Mouse (Mus musculus) hindbrain, postnatal 0 days (tissue): ENCODE data around the gene Tapbp. TPM values are rescaled to one million over a fixed set of nuclear protein-coding genes. Genes with fewer than 3 reads are reported as not detected.
A peak's percentile ranks its signal among the peaks of the same experiment; 100 is the strongest.
"Not testable (repeated sequence)": the region's sequence is repeated elsewhere in the genome, so short reads cannot be mapped to it uniquely, and the experiment has no call there.

Experiments used
- ATAC-seq: fragments of 200-750 bp; cut with Nextera tagmentation; 2 replicates; pipeline ENCODE4 v1.8.0; 2017; ENCODE audit warnings: mild to moderate bottlenecking, moderate TSS enrichment, moderate library complexity
- DNase-seq: peaks from one replicate; pipeline ENCODE4 v3.0.0-alpha.2; 2015; ENCODE audit warnings: low spot score
- H3K27ac ChIP-seq: fragments of 300-500 bp; sonication (generic); 2 replicates; pipeline ENCODE4 v1.5.1; 2014; ENCODE audit warnings: mild to moderate bottlenecking
- H3K27me3 ChIP-seq: fragments of 300-500 bp; sonication (generic); 2 replicates; pipeline ENCODE4 v1.6.1; 2014; ENCODE audit warnings: low read length, mixed read lengths; ENCODE audit not compliant: insufficient read depth
- H3K36me3 ChIP-seq: fragments of 300-500 bp; sonication (generic); 2 replicates; pipeline ENCODE4 v1.6.1; 2014; ENCODE audit warnings: low read length, mixed read lengths; ENCODE audit not compliant: insufficient read depth
- H3K4me1 ChIP-seq: fragments of 300-500 bp; sonication (generic); 2 replicates; pipeline ENCODE4 v1.6.1; 2014; ENCODE audit warnings: antibody characterized with exemption, low read length, mixed read lengths; ENCODE audit not compliant: insufficient read depth
- H3K4me2 ChIP-seq: fragments of 300-500 bp; sonication (generic); 2 replicates; pipeline ENCODE4 v1.6.1; 2014; ENCODE audit warnings: low read depth, mild to moderate bottlenecking, low read length, moderate library complexity, mixed read lengths
- H3K4me3 ChIP-seq: fragments of 300-500 bp; sonication (generic); 2 replicates; pipeline ENCODE4 v1.5.1; 2014; ENCODE audit warnings: low read length
- H3K9ac ChIP-seq: fragments of 300-500 bp; sonication (generic); replicated peaks from 2 replicates; pipeline ENCODE4 v1.6.1; 2014; ENCODE audit warnings: mild to moderate bottlenecking, low read length, moderate library complexity, mixed read lengths
- H3K9me3 ChIP-seq: fragments of 300-500 bp; sonication (generic); 2 replicates; pipeline ENCODE4 v1.6.1; 2016; ENCODE audit warnings: low read length, mixed read lengths
- CTCF ChIP-seq: IDR thresholded peaks from 2 replicates; pipeline ENCODE4 v1.5.1; 2016; ENCODE audit warnings: antibody characterized with exemption, control low read depth, low read depth
- WGBS: fragments of 180-500 bp; shearing (Covaris S2); extraction: QIAGEN DNeasy Blood & Tissue Kit; methylation state at CpG from one replicate; pipeline ENCODE4 v1.1.7; 2014; 5-methylcytosine and 5-hydroxymethylcytosine counted together
- polyA plus RNA-seq: library from polyadenylated mRNA; unstranded; fragments of >200 nt; fragmentation: Nextera tagmentation; extraction: Ambion mirVana; gene quantifications from 2 replicates; pipeline ENCODE4 v1.2.1, GENCODE M21; 2015
- total RNA-seq: library from RNA; depleted of rRNA; stranded (reverse); fragments of >200 nt; gene quantifications from 2 replicates; pipeline ENCODE4 v1.2.3, GENCODE M21; 2014; rRNA removed

The Tapbp gene
- 41.5 and 61.8 TPM in 2 replicates for total RNA-seq
- polyA plus RNA-seq, result 39.1 and 40.2 TPM in 2 replicates

DNA sequence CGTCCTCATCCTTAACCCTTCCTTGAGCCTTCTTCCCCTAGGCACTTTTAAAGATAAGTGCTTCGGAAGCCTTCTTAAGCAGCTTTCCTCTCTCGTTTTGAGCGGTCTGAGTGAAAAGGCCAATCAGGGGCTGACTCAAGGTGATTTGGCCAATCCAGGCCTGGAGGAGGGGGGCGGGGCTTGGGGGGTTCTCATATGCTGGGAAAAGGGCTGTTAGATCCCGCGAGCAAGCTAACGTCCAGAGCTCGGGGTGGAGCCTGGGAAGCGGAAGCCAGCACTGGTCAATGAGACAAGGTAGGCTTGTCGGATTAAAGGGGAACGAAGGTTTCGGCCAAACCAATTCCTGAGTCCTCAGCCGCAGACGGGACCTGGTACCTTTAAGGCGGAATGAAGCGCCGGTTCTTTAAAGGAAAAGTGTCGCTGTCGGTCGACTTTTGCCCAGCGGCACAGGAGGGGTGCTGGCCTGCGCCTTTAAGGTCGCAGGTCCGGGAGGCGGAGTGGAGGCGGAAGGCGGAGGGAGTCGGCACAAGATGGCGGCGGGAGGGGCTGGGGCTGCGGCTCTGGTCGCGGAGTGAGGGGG lies at the start of gene Tapbp, which contains the start of gene Zbtb22:
Tapbp (plus strand) TSS at position 229 of the 580 bp plus-strand sequence.
Zbtb22 (plus strand) TSS at position 234 of the 580 bp plus-strand sequence.
- no peaks in the 10 kb centered on the region for H3K9me3 ChIP-seq
- peak; percentile 98 for DNase-seq
- H3K36me3 ChIP-seq, result peaks cover 30% of the 10 kb centered on the region
- no peak for TF ChIP-seq CTCF
- peak; percentile 94 for ATAC-seq
- peak within 1 kb of the TSS; percentile 58 for H3K9ac ChIP-seq
- peak within 1 kb of the TSS; percentile 58 for H3K4me3 ChIP-seq
- no peaks in the 10 kb centered on the region for H3K27me3 ChIP-seq
- H3K27ac ChIP-seq, result peak within 1 kb of the TSS; percentile 69
- WGBS, result under 1% methylated on average over 31 of the region's 34 CpGs
- H3K4me2 ChIP-seq, result peak within 1 kb of the TSS; percentile 76
- 0 out of 2 replicates have a peak, but pooled peaks cover 5% of the 10 kb centered on the region for H3K4me1 ChIP-seq

GRCm38 (mm10) chr17:33873537-33873936 lies 42.2 kb upstream of the Tapbp start, which contains the start of gene Gm7029:
Gm7029 (plus strand) TSS chr17:33873837.
- not testable (repeated sequence) for H3K27ac ChIP-seq, H3K27me3 ChIP-seq, H3K4me3 ChIP-seq, H3K36me3 ChIP-seq, H3K4me2 ChIP-seq, H3K9ac ChIP-seq, H3K4me1 ChIP-seq, H3K9me3 ChIP-seq, ATAC-seq, DNase-seq
- 67% methylated on average over 3 of the region's 12 CpGs for WGBS

- Histone ChIP-seq H3K4me3 (no peak overlapping the region), H3K4me2 (no peak overlapping the region), H3K9me3 (no peaks in the 10 kb centered on the region), H3K4me1 (no peaks in the 10 kb centered on the region), H3K9ac (no peak overlapping the region), H3K27me3 (no peaks in the 10 kb centered on the region), H3K27ac (no peak overlapping the region), H3K36me3 (no peaks in the 10 kb centered on the region)
- DNase-seq (no peak), ATAC-seq (no peak)
- WGBS, result 88% methylated on average over 11 of the region's 11 CpGs
- no peak for TF ChIP-seq CTCF
Measured at GRCm38 (mm10) chr17:33874411-33874810, 41.3 kb upstream of the Tapbp start.

GRCm38 (mm10) chr17:33875797-33876196 lies 39.9 kb upstream of the Tapbp start:
- TF ChIP-seq CTCF, result peak; percentile 15; the same call in 1 of the 2 replicates
- DNase-seq, H3K9me3 ChIP-seq, H3K4me2 ChIP-seq, H3K4me1 ChIP-seq, H3K36me3 ChIP-seq, H3K4me3 ChIP-seq, H3K9ac ChIP-seq, ATAC-seq, H3K27ac ChIP-seq, H3K27me3 ChIP-seq: not testable (repeated sequence)
- 79% methylated on average over 5 of the region's 5 CpGs for WGBS

DNA sequence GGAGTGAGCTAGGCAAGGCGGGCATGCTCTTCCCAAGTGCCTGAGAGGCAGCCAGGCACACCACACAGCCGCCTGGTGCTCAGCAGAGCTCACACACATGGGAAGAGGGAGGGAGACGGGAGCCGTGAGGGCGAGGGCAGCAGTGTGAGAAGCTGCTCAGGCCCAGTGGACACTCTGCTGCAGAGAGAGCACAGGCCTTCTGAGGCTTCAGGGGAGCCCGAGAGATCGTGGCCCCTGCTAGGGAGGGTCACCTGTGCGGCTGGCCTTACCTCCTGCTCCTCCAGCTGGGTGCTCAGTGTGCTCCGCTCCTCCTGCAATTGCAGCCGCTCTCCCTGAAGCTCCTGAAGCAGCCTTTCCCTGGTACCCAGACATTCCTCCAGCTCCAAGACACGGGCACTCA lies 31.4 kb upstream of the Tapbp start:
- not testable (repeated sequence) for H3K36me3 ChIP-seq, DNase-seq, H3K9me3 ChIP-seq, H3K9ac ChIP-seq, H3K27me3 ChIP-seq, H3K4me3 ChIP-seq, H3K4me1 ChIP-seq, H3K27ac ChIP-seq, ATAC-seq, H3K4me2 ChIP-seq
- 93% methylated on average over 8 of the region's 11 CpGs for WGBS

GRCm38 (mm10) chr17:33887802-33888201 lies 27.9 kb upstream of the Tapbp start:
- ATAC-seq, H3K27ac ChIP-seq, H3K9ac ChIP-seq, DNase-seq, H3K4me3 ChIP-seq, H3K4me2 ChIP-seq, H3K4me1 ChIP-seq, H3K36me3 ChIP-seq, H3K27me3 ChIP-seq, H3K9me3 ChIP-seq: not testable (repeated sequence)
- WGBS, result 85% methylated on average over 2 of the region's 2 CpGs

DNA sequence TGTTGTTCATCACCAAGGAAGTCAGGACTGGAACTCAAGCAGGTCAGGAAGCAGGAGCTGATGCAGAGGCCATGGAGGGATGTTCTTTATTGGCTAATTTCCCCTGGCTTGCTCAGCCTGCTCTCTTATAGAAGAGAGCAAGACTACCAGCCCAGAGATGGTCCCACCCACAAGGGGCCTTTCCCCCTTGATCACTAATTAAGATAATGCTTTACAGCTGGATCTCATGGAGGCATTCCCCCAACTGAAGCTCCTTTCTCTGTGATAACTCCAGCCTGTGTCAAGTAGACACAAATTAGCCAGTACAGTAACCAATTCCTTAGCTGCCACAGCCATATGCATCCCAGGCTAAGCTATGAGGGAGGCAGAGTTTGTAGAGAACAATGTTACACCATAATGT lies 27.5 kb upstream of the Tapbp start:
- not testable (repeated sequence) for H3K4me3 ChIP-seq, H3K4me2 ChIP-seq, H3K9me3 ChIP-seq, H3K36me3 ChIP-seq, H3K27ac ChIP-seq, H3K9ac ChIP-seq, H3K4me1 ChIP-seq, ATAC-seq, H3K27me3 ChIP-seq, DNase-seq

- peak overlapping the region; percentile 55 for H3K4me3 ChIP-seq
- H3K9me3 ChIP-seq, H3K36me3 ChIP-seq, DNase-seq, H3K27ac ChIP-seq, H3K4me1 ChIP-seq, H3K27me3 ChIP-seq: not testable (repeated sequence)
- peak; percentile 27; the same call in 1 of the 2 replicates for ATAC-seq
- peak overlapping the region; percentile 63 for H3K4me2 ChIP-seq
- under 1% methylated on average over 35 of the region's 44 CpGs for WGBS
- peak overlapping the region; percentile 45; the same call in 1 of the 2 replicates for H3K9ac ChIP-seq
Measured at GRCm38 (mm10) chr17:33889941-33890532, 25.7 kb upstream of the Tapbp start.
